In genomic region chr6:97478981-97479860, GRCm38 (mm10) we compare ENCODE assay signal across 11 mouse cellular contexts.
DNase-seq lines count a peak whose midpoint lies in the region; ATAC-seq and TF ChIP-seq lines count a peak whose summit lies in the region.
"Had no signal": no experiment of that assay in that cellular context is flagged by ENCODE, and none has a peak within 500 bp of the region (broad histone marks: within the 10 kb centered on the region; RNA-seq: fewer than 3 reads in every experiment).

No protein-coding gene starts in this region.

- H3K4me2 ChIP-seq in forebrain, embryonic 14.5 days (ENCODE audit: low read length): no peak overlapping the region
- no peak overlapping the region for H3K4me2 ChIP-seq in lung, embryonic 16.5 days (ENCODE audit: low read depth, low read length)
- H3K4me2 ChIP-seq in liver, postnatal 0 days (ENCODE audit: low read depth, low read length): no peak overlapping the region
- H3K4me2 ChIP-seq: embryonic facial prominence, embryonic 13.5 days had no signal

- TF ChIP-seq EP300 in liver, postnatal 0 days (IDR thresholded peaks at IDR 0.05; ENCODE audit: low read depth): no peak

- no peaks in the 10 kb centered on the region for H3K36me3 ChIP-seq in forebrain, embryonic 10.5 days (replicated peaks)
- H3K36me3 ChIP-seq in forebrain, embryonic 14.5 days (ENCODE audit: control insufficient read depth, insufficient read depth, low read length): no peaks in the 10 kb centered on the region
- no peaks in the 10 kb centered on the region for H3K36me3 ChIP-seq in lung, embryonic 16.5 days (ENCODE audit: control insufficient read depth, insufficient read depth, low read length)
- no peaks in the 10 kb centered on the region for H3K36me3 ChIP-seq in liver, postnatal 0 days (replicated peaks; ENCODE audit: insufficient read depth, low read length)
- H3K36me3 ChIP-seq: embryonic facial prominence, embryonic 13.5 days had no signal

- H3K4me3 ChIP-seq in forebrain, embryonic 10.5 days: no peak overlapping the region
- H3K4me3 ChIP-seq in forebrain, embryonic 14.5 days (ENCODE audit: low read depth, low read length): no peak overlapping the region
- H3K4me3 ChIP-seq in lung, embryonic 16.5 days (ENCODE audit: low read length): no peak overlapping the region
- no peak overlapping the region for H3K4me3 ChIP-seq in liver, postnatal 0 days (ENCODE audit: low read depth, low read length)
- H3K4me3 ChIP-seq: embryonic facial prominence, embryonic 13.5 days; megakaryocyte, embryonic 14.5 days had no signal

- H3K4me1 ChIP-seq in forebrain, embryonic 10.5 days: peaks cover 19% of the 10 kb centered on the region
- no peaks in the 10 kb centered on the region for H3K4me1 ChIP-seq in forebrain, embryonic 14.5 days (ENCODE audit: control insufficient read depth, insufficient read depth, low read length)
- 0 out of 2 replicates have a peak, but pooled peaks cover 4% of the 10 kb centered on the region for H3K4me1 ChIP-seq in lung, embryonic 16.5 days (replicated peaks; ENCODE audit: control insufficient read depth, insufficient read depth, low read length)
- H3K4me1 ChIP-seq in liver, postnatal 0 days (ENCODE audit: insufficient read depth): 0 out of 2 replicates have a peak, but pooled peaks cover 3% of the 10 kb centered on the region
- H3K4me1 ChIP-seq: embryonic facial prominence, embryonic 13.5 days had no signal

- peak overlapping the region; percentile 58; the same call in 1 of the 2 replicates for H3K27ac ChIP-seq in forebrain, embryonic 10.5 days
- H3K27ac ChIP-seq in forebrain, embryonic 14.5 days (ENCODE audit: low read depth, low read length): no peak overlapping the region
- H3K27ac ChIP-seq in lung, embryonic 16.5 days (ENCODE audit: low read length): no peak overlapping the region
- H3K27ac ChIP-seq in liver, postnatal 0 days (ENCODE audit: low read depth): peak overlapping the region; percentile 29; the same call in 1 of the 2 replicates
- H3K27ac ChIP-seq: embryonic facial prominence, embryonic 13.5 days had no signal

- no peaks in the 10 kb centered on the region; the same call in 1 of the 2 replicates for H3K27me3 ChIP-seq in forebrain, embryonic 10.5 days (ENCODE audit: poor library complexity, severe bottlenecking)
- H3K27me3 ChIP-seq in forebrain, embryonic 14.5 days (replicated peaks; ENCODE audit: control insufficient read depth, insufficient read depth, low read length): no peaks in the 10 kb centered on the region
- H3K27me3 ChIP-seq in lung, embryonic 16.5 days (ENCODE audit: control insufficient read depth, insufficient read depth, low read depth, low read length): no peaks in the 10 kb centered on the region
- H3K27me3 ChIP-seq in liver, postnatal 0 days (ENCODE audit: insufficient read depth, low read length): no peaks in the 10 kb centered on the region
- H3K27me3 ChIP-seq: embryonic facial prominence, embryonic 13.5 days had no signal

- ATAC-seq in forebrain, embryonic 14.5 days: no peak
- 0 out of 2 replicates have a peak, but pooled peaks have one; percentile 26 for ATAC-seq in lung, embryonic 16.5 days (ENCODE audit: low read depth)
- ATAC-seq in granulocyte monocyte progenitor cell, adult 5-6 weeks (replicated peaks; ENCODE audit: poor library complexity, severe bottlenecking): peak; percentile 78
- ATAC-seq in liver, postnatal 0 days: peak; percentile 74

- WGBS in forebrain, embryonic 10.5 days: 64% methylated on average over 19 of the region's 19 CpGs
- WGBS in forebrain, embryonic 14.5 days: 58% methylated on average over 19 of the region's 19 CpGs
- WGBS in lung, embryonic 16.5 days: 59% methylated on average over 19 of the region's 19 CpGs
- WGBS in liver, postnatal 0 days (ENCODE audit: insufficient replicate concordance): 58% methylated on average over 19 of the region's 19 CpGs

- H3K9me3 ChIP-seq in forebrain, embryonic 10.5 days: no peaks in the 10 kb centered on the region
- H3K9me3 ChIP-seq in forebrain, embryonic 14.5 days (replicated peaks; ENCODE audit: control insufficient read depth, low read length): no peaks in the 10 kb centered on the region
- H3K9me3 ChIP-seq in lung, embryonic 16.5 days (ENCODE audit: control insufficient read depth, low read length): no peaks in the 10 kb centered on the region
- H3K9me3 ChIP-seq in liver, postnatal 0 days (ENCODE audit: low read length): no peaks in the 10 kb centered on the region
- H3K9me3 ChIP-seq: embryonic facial prominence, embryonic 13.5 days; megakaryocyte, embryonic 14.5 days had no signal

- TF ChIP-seq CTCF in liver, postnatal 0 days (IDR thresholded peaks at IDR 0.05; ENCODE audit: low read depth): no peak

- no peak for DNase-seq in forebrain, embryonic 10.5 days (ENCODE audit: extremely low spot score, low spot score)
- no peak for DNase-seq in forebrain, embryonic 14.5 days (ENCODE audit: low spot score)
- no peak for DNase-seq in lung, postnatal 10 days
- no peak for DNase-seq in liver, postnatal 0 days
- DNase-seq in thymus, postnatal 36 days: no peak
- DNase-seq in frontal cortex, postnatal 25 days (ENCODE audit: low spot score in 2 of 2): no peak
- DNase-seq: heart, postnatal 4 days had no signal

- no peak overlapping the region for H3K9ac ChIP-seq in forebrain, embryonic 14.5 days (ENCODE audit: low read length)
- H3K9ac ChIP-seq in lung, embryonic 16.5 days (ENCODE audit: low read length): no peak overlapping the region
- no peak overlapping the region for H3K9ac ChIP-seq in liver, postnatal 0 days (replicated peaks)
- H3K9ac ChIP-seq: embryonic facial prominence, embryonic 13.5 days had no signal

Comparison
In these comparisons a context has a peak if more than half of its experiments do, and no peak if none do; other contexts are left out.
1. H3K27ac ChIP-seq: peak in forebrain, embryonic 10.5 days (single experiment) and liver, postnatal 0 days (single experiment); none in forebrain, embryonic 14.5 days (single experiment) and lung, embryonic 16.5 days (single experiment).